Mouse (Mus musculus) heart, adult 8-10 months (tissue): ENCODE measurements around the gene Gna11. TPM values are rescaled to one million over a fixed set of nuclear protein-coding genes. Genes with fewer than 3 reads are reported as not detected.

Source experiments
- DNase-seq: peaks from one replicate; pipeline ENCODE4 v3.0.0; 2022; ENCODE audit warnings: low spot score
- total RNA-seq, 4 experiments: library from RNA; stranded (reverse); gene quantifications; 2 replicates each; pipeline ENCODE4 v1.2.4; 2022

Gene Gna11
- total RNA-seq, 4 experiments from 2014 or later = 47.7 to 54.1 (median 50.9) TPM

DNA sequence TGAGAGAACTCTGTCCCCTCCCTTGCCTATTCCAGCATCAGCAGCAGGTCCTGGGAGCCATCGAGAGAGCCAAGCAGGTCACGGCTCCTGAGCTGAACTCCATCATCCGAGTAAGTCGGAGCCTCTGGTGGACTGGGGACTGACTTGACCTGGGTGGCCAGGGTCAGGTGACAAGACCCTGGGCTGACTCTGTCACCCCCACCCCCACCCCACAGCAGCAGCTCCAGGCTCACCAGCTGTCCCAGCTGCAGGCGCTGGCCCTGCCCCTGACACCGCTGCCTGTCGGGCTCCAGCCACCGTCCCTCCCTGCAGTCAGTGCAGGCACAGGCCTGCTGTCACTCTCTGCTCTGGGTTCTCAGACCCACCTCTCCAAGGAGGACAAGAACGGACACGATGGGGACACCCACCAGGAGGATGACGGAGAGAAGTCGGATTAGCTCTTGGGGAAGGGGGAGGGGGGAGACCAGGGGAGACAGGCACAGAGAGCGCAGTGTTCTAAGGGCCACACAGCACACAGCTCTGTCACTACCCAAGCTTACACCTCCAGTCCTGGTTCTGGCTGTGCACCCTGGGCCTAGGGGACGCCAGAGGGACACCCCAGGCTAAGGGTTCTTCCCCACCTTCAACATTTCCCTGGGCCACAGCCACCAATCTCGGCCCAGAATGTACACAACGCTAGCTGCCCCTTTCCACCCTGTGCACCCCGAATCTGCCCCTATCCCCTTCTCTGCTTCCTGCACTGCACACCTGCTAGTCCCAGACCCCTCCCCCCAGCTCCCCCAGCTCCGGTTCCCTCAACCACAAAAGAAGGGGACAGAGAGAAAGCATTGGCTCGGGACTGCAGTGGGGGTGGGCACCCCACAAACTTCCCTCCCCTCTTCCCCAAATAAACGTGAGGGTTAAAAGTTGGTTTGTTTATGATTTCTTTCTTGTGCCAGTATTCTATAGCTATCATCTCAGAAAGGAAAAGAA, 20.6 kb upstream of the Gna11 start:
- no peak for DNase-seq

DNA sequence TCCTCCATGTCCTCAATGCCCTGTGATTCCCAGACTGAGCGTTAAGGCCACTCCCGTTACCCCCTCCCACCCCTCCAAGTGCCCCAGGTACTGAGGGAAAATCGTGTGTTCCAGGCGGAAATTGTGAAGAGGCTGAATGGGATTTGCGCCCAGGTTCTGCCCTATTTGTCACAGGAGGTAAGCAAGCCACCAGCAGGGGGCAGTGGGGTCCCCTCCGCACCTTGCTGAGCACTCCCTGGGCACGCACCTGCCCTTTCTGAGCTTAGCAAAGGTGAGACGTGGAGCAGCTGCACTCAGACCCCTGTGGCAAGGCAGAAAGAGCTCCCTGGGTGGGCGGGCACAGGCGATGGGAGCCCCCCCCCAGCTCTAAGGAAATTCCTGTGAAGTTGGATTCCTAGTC, 19.7 kb upstream of the Gna11 start:
- no peak for DNase-seq

DNA sequence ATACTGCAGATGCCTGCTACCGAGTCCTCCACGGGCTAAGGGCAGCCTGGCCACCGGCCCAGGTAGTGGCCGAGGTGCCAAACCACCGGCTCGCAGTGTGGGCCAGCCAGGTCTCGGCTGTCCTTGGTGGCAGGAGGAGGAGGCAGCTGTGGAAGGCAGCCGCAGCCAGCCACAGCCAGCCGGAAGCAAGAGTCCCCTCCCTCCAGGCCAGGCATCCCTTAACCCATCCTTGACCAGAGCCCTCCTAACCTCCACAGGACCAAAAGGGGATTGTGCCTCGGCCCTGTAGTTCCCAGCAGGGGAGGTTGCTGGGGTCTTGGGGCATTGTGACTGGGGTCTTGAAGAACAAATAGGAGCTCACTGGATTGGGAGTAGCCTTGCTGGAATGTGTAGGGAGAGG, 19.2 kb upstream of the Gna11 start:
- peak; percentile 61 for DNase-seq

DNA sequence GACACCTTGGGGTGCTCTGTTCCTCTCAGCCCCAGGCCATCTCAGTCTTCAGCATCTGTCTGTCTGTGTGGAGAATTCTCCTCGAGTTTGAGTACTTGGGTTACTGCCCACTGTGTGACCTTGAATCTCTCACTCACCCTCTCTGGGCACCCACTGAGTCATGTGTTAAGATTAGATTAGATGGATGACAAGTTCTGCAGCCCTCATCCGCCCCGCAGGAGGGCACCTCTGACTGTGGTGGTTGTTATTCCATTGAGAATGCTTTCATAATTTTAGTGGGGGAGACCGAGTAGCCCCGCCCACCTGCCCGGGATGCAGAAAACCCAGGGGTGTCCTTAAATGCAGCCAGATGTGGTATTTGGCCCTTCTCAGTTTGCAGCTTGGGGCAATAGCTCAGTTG, 18.5 kb upstream of the Gna11 start:
- no peak for DNase-seq

DNA sequence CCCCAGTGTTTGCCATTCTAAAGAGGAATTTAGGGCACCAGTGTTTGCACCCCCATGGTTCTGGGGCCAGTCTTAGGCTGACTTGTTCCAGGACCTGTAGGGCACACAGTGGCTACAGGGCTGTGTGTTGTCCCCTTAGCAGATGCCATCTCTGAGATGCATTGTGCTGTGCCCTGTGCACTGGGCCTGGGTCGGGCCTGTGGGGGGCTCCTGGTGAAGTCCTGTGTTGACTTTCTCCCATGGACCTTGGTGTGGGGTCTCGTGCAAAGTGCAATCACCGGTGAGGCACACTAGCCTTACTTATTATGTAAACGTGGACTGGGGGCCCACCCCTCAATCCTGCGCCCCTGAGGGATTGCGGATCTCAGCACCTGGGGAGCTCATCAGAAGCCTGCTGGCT, 17.4 kb upstream of the Gna11 start:
- DNase-seq = no peak

DNA sequence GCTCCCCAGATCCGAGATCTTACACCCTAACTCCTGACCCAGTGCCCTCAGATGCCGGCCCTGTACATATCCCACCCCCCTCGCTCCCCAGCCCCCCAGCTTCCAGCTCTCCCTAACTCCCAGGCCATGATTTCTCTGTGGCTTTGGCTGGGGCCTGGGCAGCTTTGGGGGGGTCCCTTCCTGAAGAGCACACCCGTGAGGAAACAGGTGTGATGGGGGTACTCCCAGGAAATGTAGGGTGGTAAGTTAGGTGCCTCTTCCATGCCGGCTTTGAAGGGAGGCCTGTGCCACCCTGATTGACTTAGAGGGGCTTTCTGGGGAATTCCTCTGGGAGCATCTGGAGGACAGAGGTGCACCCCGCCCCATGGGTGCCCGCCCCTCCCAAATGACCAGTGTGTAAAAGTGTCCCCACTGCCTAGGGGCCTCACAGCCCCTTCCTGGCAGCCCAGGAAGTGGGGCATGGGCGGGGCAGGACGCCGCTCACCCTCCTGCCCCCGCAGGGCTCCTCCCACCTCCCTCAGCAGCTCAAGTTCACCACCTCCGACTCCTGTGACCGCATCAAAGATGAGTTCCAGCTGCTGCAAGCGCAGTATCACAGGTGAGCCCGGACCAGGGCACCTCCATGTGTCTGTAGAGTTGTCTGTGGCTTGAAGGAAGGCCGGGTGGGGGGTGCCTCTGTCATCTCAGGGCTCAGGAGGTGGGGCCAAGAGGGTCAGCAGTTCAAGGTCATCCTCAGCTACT, 15.9 kb upstream of the Gna11 start:
- DNase-seq = no peak

DNA sequence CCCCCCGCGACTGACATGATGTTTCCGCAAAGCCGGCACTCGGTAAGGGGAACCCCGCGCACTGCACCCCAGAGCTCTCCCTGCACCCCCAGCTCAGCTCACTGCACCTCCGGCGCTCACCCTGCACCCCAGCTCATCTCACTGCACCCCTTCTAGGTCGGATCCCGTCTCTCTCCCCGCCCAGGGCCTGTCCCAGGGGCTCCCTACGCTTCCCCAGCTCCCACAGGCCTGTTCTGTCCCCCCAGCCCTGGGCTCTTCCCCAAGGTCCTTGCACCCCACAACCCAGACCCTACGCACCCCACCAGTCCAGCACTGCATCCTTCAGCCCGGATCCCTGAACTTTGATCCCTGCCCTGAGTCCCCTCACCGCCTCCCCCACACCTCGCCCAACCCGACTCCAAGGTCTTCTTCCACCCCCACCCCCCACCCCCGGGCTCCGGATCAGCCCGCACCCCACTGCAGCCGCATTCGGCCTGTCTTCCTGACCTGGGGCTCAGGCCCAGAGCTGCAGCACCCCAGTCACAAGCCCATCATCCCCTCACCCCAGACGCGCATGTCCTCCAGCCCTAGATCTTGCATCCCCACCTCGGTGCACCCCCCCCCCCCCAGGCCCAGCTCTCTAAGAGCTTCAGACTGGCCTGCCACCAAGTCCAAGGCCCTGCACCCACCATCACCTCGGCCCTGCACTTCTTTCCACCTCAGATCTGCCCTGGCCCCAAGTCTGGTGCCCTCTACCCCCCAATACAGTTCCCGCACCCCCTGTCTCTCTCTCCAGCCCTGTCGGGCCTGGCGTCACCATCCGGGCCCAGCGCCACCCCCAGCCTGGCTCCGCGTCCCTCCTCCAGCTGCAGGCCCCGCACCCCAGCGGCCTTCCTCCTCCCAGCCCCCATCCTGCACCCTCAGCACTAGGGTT, 14.9 kb upstream of the Gna11 start:
- peak; percentile 74 for DNase-seq

DNA sequence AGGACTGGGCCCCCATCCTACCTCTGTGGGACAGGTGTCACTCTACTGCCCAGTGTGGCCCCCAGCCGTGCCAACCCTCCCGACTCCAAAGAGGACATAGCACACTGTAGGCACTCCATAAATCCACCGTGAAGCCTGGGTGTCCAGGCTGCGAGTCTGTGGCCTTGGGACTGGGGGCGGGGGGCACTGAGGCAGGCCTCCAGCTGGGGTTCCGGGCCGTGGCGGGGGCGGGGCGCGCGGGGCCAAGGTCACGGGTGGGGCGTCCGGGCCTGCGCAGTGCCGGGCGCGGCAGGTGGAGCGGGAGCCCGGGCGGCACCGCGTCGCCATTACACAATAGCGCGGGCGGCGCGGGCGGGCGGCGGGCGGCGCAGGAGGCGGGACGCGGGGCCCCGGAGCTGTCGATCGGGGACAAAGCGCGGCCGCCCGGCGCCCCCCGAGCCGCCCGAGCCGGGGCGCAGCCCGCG, 14.2 kb upstream of the Gna11 start, which contains the start of gene Aes:
Gene Aes (plus strand): TSS at position 326 of the 464 bp plus-strand sequence.
- peak; percentile 75 for DNase-seq

DNA sequence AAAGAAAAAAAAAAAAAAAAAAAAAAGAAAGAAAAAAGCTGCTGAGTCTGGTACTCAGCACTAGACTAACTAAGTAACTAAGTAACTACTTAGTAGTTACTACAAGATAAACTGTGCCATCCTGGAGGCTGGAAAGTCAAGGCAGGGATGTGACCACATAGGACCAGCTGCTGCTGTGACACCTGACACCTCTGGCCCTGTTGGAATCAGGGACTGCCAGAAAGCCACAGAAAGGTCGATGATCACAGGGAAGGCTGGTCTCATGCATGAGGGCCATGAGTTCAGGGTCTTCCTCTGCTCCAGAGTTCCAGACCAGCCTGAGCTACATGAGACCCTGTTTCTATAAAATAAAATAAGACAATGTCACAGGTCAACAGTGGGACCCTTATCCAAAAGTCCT, 12.5 kb upstream of the Gna11 start:
- DNase-seq = no peak

DNA sequence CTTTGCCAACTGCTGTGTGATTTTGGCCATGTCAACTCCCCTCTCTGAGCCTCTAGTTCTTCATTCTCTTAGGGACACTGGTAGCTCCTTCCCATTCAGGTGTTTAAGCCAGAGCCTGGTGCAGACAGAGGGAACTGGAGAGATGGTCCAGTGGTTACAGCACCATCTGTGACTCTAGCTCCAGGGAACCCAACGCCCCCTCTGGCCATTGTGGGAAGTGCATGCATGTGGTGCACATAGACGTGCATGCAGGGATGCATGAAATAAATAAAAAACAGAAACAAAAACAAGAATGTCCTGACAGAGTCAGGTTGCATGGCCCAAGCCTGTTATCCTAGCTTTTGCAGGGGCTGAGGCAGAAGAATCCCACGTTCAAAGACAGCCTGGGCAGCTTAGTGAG, 11.3 kb upstream of the Gna11 start:
- no peak for DNase-seq

DNA sequence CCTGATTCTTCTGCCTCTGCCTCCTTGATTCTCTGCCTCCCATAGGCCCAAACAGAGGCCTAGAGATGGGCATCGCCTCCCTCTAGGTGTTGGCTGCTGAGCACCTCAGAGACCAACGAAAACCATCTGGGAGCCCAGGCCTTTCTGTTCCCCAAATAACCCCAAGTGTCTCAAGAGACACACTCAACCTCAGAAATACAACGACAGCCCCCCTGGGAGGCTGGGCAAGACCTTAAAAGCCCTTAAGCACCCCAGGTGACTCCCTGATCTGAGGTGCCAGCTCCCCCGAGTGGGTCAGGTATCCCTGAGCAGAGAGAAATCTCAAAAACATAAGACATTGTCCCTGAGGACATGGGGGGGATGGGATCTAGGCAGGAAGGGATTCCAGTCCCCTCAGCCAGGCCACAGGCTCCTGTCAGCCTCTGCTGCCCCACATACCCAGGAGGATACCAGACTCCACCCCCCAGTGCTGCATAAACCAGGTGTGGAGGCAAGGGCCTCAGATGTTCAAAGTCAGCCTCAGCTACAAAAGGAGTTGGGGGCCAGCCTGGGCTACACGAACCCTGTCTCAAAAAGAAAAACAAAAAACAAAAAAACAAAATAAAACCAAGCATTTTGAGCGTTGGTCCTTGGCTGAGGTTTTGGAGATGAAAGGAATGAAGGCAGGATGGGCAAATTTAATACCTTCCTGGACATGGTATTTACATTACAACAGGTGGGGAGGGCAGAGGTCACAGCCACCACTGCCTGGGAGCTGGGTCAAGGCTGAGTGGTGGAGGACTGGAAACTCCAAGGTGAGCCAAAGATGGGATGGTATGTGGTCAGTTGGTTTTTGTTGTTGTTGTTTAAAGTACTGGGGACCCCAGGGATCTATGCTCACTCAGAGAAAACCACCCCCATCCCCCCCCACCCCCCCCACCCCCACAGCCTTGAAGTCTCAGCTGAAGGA, 9.1 kb upstream of the Gna11 start:
- no peak for DNase-seq

DNA sequence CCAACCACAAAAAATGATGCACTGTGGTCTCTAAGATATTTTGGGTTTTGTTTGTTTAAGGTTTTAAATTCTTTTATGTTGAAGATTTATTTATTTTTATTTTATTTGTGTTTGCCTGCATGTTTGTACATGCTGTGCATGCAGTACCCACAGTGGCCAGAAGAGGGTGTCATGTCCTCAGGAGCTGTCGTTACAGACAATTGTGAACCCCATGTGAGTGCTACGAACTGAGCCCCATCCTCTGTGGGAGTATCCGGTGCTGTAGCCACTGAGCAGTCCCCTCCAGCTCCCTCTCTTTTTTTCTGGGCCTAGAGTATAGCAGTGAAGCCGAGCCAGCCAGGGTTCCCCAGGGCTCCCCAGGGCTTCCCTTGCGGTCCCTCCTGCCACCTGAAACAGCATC, 8.2 kb upstream of the Gna11 start:
- DNase-seq = no peak

DNA sequence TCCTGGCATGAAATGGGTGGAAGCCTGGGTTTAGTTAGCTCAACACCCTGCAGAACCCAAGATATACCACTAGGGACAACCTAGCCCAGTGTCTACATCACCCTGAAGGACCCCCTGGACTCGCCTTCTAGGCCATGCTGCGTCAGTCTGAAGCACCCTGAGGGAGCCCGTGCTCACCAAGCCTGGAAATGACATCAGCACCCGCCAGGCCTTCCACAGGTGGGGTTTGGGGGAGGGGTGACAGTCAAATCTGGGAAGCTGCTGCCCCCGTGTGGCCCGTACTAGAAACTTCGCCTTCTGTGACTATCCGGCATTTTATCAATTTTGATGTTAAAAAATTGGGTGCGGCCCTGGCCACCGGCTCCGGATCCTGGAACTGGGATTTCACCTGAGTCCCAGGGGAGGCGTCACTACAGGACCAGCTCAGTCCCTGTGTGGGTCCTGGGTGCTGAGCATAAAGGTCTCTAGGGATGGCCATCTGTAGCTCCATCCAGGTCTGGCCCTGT, 6.7 kb upstream of the Gna11 start:
- peak; percentile 79 for DNase-seq

DNA sequence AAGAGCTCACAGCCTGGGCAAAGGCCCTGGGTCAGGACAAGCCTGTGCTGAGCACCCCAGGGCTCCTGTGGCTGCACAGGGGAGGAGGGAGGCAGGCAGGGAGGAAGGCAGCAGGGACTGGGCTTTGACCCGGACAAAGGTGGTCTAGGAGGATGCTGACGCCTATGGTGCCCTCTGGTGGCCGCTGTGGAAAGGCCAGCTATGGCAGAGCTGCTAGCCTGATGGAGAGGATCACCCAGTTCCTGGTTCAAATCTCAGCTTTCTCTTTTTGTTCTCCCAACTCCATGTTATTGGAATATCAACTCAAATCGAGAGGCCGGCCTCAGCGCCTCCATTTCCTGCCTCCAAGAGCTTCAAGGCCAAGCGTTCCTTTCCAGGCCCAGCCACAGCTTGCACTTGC, 5.3 kb upstream of the Gna11 start:
- DNase-seq = peak; percentile 62

DNA sequence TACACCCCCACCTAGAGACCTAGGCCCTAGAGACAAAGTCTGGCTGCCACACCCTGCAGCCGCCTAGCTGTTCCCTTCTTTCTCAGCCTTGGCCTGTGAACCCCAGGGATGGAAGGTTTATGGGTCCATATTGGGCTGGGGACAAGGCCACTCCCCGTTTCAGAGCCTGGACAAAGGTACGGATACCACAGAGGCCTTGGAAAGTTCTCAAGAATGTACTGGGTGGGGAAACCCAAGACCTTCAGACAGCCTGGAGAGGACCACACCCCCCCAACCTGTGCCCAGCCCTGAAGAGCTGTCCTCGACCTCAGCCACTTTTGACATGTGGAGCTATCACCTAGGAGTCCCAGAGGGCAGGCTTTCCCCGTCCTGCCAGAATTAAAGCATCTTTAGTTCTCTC, 4.0 kb upstream of the Gna11 start:
- no peak for DNase-seq

DNA sequence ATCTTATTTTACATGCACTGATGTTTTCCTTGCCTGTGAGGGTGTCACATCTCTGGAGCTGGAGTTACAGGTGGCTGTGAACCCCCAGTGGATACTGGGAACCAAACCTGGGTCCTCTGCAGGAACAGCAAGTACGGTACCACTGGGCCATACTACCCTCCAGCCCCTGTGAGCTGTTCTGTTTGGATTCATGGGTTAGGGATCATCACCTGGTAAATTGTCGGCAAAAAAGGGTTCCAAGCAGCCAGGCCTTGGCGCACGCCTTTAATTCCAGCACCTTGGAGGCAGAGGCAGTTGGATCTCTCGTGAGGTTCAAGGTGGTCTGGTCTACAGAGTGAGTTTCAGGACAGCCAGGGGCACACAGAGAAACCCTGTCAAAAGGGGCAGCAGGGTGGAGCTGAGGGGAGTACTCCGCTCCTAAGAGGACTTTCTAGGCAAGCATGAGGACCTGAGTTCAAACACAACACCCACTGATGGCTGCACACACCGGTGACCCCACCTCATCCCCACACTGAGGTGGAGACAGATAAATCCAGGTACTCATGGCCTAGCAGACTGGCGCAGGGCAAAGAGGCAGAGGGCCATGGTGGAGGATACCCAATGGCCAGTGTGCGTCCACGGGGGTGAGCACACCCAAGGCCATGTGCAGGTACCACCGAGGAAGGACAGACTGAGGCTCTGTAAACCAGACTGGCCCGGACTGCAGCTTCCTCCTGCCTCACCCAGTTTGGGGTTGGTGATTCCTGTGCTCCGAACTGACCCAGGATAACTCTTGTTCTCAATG, 2.0 kb upstream of the Gna11 start:
- no peak for DNase-seq

DNA sequence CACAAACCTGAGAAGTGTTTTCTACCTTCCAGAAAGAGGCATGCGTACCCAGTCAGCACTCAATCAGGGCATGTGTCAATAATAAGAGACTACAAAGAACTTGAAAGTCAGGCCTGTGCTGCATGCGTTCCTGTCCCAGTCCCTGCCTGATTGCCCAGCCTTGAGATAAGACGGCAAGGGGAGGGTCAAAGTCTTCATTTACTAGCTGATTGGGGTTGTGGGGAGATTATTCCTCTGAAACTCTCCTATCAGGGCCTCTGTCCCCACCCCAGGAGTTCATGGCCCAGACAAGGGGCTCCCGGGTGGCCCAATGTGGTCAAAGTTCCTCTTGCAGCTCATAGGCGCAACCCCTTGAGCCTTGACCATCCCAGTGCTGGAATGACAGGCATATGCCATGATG, 1.3 kb upstream of the Gna11 start:
- DNase-seq = no peak

DNA sequence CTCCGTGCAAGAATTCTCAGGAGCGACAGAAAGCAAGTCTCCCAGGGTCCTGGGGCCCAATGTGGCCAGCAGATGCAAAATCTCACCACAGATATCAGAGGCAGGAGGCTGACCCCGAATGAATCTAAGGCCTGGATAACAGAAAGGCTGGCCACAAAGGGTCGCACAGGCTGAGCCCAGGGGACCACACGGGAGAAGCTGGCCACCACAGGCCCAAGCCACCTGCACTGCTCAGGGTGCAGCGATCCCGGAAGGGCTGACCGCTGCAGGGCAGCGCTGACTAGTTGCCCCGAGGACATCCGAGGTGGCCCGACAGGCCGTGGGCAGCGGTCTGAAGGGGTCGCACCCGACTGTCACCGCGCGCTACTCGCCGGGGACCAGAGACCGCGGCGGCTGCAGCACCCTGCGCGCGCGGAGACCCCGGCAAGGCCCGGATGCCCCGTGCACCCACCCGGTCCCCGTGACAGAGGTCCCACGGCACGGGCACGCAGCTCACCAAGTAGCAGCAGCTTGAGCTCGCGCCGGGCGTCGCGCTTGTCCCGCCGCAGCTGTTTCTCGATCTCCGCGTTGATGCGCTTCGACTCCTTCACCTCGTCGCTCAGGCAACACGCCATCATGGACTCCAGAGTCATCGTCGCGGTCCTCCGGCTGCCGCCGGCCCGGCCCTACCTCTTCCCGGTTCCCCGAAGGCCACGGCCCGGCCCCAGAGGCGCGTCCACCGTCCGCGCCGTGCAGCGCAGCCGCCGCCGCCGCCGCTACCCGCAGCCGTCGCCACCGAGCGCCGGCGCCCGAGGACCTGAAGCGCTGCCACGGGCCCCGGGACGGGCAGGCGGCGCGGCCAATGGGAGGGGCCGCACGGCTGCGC, 462 bp downstream of the Gna11 start:
- DNase-seq = peak; percentile 48
